Mouse (Mus musculus) small intestine, adult 2 months (tissue): Measurements from ENCODE around the gene Dppa4.

Experiments used
- CTCF ChIP-seq: fragments of 200-500 bp; IDR thresholded peaks from 2 replicates; pipeline ENCODE4 v1.5.1; 2012; ENCODE audit warnings: low read depth, mild to moderate bottlenecking, control low read depth, inconsistent platforms, low read length, moderate library complexity, mixed read lengths; ENCODE audit not compliant: insufficient replicate concordance, insufficient read length; ENCODE audit errors: extremely low read depth
- POLR2A ChIP-seq: fragments of 200-500 bp; IDR thresholded peaks from 2 replicates; pipeline ENCODE4 v1.6.1; 2012; ENCODE audit warnings: low read depth, mild to moderate bottlenecking, control low read depth, inconsistent platforms, low read length, moderate library complexity

DNA sequence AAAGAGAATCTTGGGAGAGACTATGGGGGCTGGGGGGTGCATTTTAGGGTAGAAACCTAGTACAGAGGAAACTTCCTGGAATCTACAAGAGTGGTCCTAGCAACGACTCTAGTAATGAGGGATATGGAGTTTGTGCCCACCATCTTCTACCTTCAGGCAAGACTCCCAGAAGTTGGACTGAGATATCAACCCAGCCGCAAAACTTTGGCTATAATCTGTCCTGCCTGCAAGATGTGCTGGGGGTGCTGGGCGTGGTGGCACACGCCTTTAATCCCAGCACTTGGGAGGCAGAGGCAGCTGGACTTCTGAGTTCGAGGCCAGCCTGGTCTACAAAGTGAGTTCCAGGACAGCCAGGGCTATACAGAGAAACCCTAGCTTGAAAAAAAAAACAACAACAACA is 28.9 kb upstream of the Dppa4 start:
- TF ChIP-seq CTCF (no peak), POLR2A (no peak)
